Mouse (Mus musculus) A20 (cell line): ENCODE measurements at regions not wholly inside any gene's neighbourhood (a gene's known extent, or its start where the extent isn't known, plus 50 kb on each side); places are given as distances from the start of the nearest gene placed in this dataset.

Source experiments
- DNase-seq: peaks from one replicate; pipeline ENCODE4 v3.0.0-alpha.2; 2011; ENCODE audit warnings: low read depth, low spot score

- no peak for DNase-seq
Observed at GRCm38 (mm10) chr3:50813760-50814400, 370.5 kb upstream of the Slc7a11 start.

GRCm38 (mm10) chr3:50815716-50816115 is 372.3 kb upstream of the Slc7a11 start:
- DNase-seq = no peak

GRCm38 (mm10) chr3:50816479-50816878 is 373.1 kb upstream of the Slc7a11 start:
- no peak for DNase-seq

- DNase-seq = no peak
Observed at GRCm38 (mm10) chr3:50817361-50817760, 373.9 kb upstream of the Slc7a11 start.

- no peak for DNase-seq
Observed at GRCm38 (mm10) chr3:50820776-50821175, 377.4 kb upstream of the Slc7a11 start.

GRCm38 (mm10) chr3:50825534-50826423 is 382.4 kb upstream of the Slc7a11 start:
- no peak for DNase-seq

- no peak for DNase-seq
Observed at GRCm38 (mm10) chr3:50826424-50826819, 383.0 kb upstream of the Slc7a11 start.

- no peak for DNase-seq
Observed at GRCm38 (mm10) chr3:50829211-50829610, 385.8 kb upstream of the Slc7a11 start.

- no peak for DNase-seq
Observed at GRCm38 (mm10) chr3:50830446-50830845, 387.0 kb upstream of the Slc7a11 start.

- DNase-seq = no peak
Observed at GRCm38 (mm10) chr3:50830926-50831325, 387.5 kb upstream of the Slc7a11 start.

- DNase-seq = no peak
Observed at GRCm38 (mm10) chr3:50842216-50842615, 382.0 kb upstream of the Noct start.

- DNase-seq = no peak
Observed at GRCm38 (mm10) chr3:50844835-50845301, 379.4 kb upstream of the Noct start.

- DNase-seq = no peak
Observed at GRCm38 (mm10) chr3:50845311-50845710, 378.9 kb upstream of the Noct start.

- DNase-seq = no peak
Observed at GRCm38 (mm10) chr3:50848528-50848927, 375.7 kb upstream of the Noct start.

- no peak for DNase-seq
Observed at GRCm38 (mm10) chr3:50851083-50851637, 373.1 kb upstream of the Noct start.

- DNase-seq = no peak
Observed at GRCm38 (mm10) chr3:50867105-50867504, 357.1 kb upstream of the Noct start.

- no peak for DNase-seq
Observed at GRCm38 (mm10) chr3:50869211-50869610, 355.0 kb upstream of the Noct start.

- no peak for DNase-seq
Observed at GRCm38 (mm10) chr3:50879050-50879449, 345.2 kb upstream of the Noct start.

GRCm38 (mm10) chr3:50879595-50879994 is 344.7 kb upstream of the Noct start:
- no peak for DNase-seq

GRCm38 (mm10) chr3:50881437-50882248 is 342.6 kb upstream of the Noct start:
- DNase-seq = no peak

GRCm38 (mm10) chr3:50882249-50882733 is 342.0 kb upstream of the Noct start:
- no peak for DNase-seq
